Mouse (Mus musculus) small intestine, adult 2 months (tissue): Measurements from ENCODE around the gene Tmem108.

Source experiments
- CTCF ChIP-seq: fragments of 200-500 bp; IDR thresholded peaks from 2 replicates; pipeline ENCODE4 v1.5.1; 2012; ENCODE audit warnings: low read depth, mild to moderate bottlenecking, control low read depth, inconsistent platforms, low read length, moderate library complexity, mixed read lengths; ENCODE audit not compliant: insufficient replicate concordance, insufficient read length; ENCODE audit errors: extremely low read depth
- POLR2A ChIP-seq: fragments of 200-500 bp; IDR thresholded peaks from 2 replicates; pipeline ENCODE4 v1.6.1; 2012; ENCODE audit warnings: low read depth, mild to moderate bottlenecking, control low read depth, inconsistent platforms, low read length, moderate library complexity

- TF ChIP-seq CTCF (no peak), POLR2A (no peak)
Measured at GRCm38 (mm10) chr9:103641340-103641739, 120.3 kb downstream of the Tmem108 start.
